Mouse (Mus musculus) gastrocnemius, postnatal 10 days (tissue): ENCODE data around the gene Hoxa11. TPM values are rescaled to one million over a fixed set of nuclear protein-coding genes. Genes with fewer than 3 reads are reported as not detected.

ENCODE experiments used
- DNase-seq: peaks from one replicate; pipeline ENCODE4 v3.0.0; 2021; ENCODE audit warnings: mixed read lengths
- total RNA-seq, 2 experiments: library from RNA; stranded (reverse); gene quantifications; 2 replicates each; pipeline ENCODE4 v1.2.3; 2021

The Hoxa11 gene
- total RNA-seq, 2 experiments from 2014 or later, result 4.4 to 5.6 TPM

DNA sequence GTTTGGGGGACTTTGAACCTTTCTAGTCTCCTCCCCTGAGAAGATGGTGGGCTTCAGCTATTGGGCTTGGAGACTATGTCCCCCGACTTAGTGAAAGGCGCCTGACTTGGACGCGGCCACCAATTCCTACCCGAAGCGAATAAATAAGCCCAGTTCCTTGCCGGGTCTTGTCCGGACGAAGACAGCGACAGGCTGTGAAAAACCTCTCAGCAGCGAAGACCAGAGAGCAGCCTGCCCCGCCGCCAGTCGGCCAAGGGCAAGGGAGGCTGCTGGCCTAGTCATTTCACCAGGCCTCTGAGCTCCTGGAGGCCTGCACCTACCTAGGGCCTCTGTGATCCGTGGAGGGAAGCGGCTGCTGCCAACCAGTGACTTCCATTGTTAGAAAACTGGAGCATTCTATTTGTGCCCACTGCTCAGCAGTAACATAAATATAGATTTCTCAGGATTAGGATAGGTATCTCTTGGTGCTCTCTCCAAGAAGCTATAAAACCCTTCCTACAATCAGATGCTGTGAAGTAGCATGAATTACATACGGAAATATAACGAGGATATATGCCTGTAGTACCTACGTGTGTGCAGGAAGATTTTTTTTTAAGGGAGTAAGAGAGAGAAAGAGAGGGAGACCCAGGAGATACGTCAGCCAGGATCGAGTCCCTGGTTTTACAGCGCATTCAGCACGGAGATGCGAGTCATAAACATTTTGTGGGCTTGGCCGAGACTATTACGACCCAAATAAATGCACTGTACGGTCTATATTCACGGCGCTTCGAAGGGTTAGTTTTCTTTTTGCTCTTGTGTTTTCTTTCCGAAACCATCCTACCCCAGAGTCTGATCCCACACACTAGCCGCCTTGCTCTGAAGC is 25.4 kb downstream of the Hoxa11 start:
- no peak for DNase-seq

DNA sequence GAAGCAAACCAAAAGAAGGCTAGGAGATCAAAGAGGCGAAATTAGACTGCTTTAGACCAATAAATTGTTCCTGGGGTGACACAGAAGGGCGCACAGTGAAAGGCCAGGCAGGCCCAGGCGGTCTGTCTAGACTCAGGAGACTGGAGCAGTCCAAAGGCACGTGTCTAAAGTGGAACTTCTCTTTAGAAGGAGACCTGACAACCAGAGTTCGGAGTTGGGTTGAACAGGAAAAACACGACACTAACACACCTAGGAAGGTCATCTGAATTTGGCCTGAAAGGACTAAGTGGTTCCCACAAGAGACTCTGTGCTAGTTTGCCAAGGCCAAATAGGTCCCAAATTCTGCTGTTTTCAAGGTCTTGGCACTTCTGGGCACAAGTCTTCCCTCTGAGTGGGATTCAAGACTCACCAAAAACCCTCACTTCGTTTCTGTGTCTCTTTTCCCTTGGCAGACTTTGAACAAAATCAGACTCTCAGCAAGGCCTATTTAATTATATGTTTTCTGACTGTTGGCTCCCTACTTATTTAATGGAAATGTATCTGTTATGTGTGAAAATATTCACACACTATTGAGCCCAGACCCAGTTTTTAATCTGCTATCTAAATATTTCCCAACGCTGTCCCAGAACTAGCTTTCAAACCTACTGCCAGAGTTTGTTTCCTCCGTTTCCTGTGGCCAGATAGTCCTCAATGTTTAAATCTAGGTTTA is 26.2 kb downstream of the Hoxa11 start:
- no peak for DNase-seq

DNA sequence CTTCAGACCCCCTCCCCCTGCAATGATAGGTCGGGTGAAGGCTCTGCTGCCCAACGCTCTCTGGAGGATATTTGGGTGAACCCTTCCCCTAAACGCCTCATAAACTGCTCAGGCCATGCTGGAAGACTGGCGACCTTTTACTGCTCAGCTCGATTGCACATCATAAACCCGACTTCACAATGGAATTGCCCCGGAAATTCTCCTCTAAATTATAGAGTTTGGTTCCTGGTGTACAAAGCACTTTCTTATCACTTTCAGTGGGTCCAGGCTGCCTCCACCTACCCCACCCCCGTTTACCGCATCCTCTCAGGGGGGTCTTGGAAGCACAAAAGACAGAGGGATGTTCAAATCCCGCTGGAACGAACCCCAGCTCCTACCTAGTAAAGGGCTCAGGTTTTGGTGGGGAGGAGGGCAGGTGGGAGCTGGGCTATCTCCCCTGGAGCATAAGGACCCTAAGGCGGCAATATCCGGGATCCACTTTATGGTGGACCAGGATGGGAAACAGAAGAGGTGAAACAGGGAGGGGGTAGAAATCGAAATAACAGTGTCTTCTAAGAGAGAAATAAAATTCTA is 26.9 kb downstream of the Hoxa11 start:
- no peak for DNase-seq

DNA sequence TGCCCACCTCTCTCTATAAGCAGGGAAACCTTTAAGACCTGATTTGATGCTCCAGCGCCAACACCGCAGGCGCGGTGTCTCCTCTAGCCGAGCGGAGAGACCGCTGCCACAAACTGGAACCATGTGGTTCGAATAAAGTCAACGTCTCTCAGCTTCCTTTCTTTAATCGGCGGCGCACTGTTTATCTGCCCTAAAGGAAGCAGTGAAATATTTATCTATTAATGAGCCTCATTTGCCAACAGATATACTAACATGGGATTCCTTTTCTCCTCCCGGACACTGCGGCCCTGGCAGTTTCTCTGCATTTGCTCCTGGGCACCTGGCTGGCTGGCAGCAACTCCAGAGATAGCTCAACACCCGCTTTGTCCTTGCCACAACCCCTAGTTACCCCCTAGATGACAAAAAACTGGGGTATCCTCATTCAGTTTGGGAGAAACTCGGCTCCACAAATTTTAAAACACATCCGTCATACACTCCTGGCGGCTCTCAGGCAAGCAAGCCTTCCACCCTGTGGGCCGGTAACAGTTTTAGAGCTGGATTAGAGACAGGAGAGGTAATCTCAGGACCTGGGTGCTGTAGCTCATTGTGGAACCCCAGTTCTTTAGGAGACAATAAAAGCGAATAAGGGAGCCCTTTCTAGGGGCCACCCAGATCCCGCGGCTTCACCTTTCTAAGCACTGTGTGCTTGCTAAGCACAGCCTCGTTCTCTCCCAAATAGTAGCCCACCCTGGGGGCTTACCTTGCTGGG is 27.5 kb downstream of the Hoxa11 start:
- no peak for DNase-seq

DNA sequence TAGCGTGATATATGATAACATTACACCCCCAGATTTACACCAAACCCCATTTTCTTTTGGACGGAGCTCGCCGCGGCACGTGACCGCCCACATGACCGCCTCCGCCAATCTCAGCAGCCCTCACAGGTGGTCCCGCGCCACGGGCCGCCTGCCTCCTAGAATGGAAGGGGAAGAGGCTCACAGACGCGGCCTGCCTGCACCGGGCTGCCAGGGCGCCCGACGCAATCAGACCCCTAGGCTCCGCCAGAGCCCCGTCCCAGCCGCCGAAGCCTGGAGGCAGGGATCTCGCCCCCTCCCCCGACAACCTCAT is 28.2 kb downstream of the Hoxa11 start:
- DNase-seq, result peak; percentile 84

DNA sequence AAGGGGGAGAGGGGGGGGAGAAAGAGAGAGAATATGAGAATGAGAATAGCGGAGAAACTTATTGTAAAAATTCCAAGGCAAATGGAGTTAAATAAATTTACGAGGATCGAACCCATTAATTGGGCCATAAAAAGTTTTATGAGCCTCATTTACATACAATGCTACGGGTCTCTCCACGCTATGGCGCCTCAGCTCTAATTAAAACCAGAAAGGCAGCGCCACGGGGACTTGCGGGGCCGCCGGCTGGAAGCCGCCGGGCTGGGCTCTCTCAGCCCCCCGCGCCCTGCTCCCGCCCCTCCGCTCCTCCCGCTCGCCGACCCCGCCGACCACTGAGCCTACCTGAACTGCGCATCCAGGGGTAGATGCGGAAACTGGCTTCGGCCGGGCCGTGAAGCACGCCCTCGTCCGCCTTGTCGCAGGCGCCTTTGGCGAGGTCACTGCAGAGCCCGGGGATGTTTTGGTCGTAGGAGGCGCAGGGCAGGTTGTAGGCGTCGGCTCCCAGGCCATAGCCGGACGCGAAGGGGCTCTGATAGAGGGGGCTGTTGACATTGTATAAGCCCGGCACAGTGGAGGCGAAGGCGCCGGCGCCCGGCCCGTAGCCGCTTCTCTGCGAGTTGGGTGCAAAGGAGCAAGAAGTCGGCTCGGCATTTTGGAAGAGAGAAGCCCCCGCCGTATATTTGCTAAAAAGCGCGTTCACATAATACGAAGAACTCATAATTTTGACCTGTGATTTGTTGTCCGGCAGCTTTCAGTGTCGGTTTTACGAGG is 28.7 kb downstream of the Hoxa11 start:
- DNase-seq, result peak; percentile 47

DNA sequence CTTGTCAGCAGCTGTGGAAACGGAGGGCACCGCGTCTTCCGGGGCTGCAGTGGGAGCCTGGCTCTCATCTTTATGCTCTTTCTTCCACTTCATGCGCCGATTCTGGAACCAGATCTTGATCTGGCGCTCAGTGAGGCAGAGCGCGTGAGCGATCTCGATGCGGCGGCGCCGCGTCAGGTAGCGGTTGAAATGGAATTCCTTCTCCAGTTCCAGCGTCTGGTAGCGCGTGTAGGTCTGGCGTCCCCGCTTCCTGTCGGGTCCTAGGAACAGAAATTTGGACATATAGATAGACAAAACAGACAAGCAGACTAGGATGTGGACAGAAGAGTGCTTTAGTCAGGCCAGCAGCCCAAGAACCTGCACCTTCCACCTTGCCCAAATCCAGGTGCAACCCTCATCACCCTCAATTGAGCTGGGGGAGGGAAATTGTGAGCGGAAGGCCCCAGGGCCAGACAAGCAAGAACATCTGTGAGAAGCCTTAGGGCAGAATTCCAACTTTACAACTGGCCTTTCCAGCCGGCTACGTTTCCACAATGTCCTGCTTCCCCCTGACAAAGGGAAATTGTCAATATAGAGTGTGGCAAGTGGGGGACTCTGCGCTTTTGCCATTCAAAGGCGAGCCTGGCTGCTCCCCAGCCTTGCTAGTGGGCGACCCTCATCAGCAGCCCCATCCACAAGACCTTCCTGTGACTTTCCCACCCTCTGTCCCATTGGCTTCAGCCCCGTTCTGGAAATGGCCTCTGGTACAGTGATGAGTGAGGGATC is 29.7 kb downstream of the Hoxa11 start:
- DNase-seq, result peak; percentile 9

DNA sequence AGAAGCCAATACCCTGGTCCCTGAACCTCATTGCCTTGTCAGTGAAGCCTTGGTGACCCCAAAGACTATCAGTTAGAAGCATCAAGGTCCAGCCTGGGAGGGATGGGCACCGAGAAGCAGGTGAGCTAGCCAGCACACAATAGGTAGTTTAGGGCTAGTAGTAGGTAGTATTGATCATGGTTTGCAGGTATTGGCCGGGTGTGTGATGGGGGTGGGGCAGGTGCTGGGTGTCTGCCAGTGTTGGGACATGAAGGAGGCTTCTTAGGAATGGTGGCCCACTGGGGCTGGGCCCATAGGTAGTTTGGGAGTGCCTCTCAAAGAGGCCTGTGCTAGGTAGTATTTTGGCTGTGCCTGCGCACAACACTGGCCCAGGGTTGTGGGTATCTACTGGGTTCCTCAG is 30.5 kb downstream of the Hoxa11 start:
- no peak for DNase-seq

DNA sequence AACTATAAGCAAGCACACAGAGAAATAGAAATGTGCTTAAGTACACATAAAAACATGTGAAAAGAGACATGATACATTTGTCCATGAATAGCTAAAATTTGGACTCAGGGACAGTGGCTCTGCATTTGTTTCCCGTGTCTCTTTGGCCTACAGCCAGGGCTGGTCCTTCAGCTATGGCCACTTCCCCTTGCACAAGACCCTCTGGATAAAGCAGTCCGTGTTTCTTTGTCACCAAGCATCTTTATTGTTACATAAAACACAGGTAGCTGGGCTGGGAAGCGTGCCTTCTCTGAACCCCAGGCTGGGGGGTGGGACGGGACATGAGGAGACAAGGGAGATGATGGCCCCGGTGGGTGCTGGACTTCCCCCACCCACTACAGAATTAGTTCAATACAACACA is 31.3 kb downstream of the Hoxa11 start:
- DNase-seq, result no peak

DNA sequence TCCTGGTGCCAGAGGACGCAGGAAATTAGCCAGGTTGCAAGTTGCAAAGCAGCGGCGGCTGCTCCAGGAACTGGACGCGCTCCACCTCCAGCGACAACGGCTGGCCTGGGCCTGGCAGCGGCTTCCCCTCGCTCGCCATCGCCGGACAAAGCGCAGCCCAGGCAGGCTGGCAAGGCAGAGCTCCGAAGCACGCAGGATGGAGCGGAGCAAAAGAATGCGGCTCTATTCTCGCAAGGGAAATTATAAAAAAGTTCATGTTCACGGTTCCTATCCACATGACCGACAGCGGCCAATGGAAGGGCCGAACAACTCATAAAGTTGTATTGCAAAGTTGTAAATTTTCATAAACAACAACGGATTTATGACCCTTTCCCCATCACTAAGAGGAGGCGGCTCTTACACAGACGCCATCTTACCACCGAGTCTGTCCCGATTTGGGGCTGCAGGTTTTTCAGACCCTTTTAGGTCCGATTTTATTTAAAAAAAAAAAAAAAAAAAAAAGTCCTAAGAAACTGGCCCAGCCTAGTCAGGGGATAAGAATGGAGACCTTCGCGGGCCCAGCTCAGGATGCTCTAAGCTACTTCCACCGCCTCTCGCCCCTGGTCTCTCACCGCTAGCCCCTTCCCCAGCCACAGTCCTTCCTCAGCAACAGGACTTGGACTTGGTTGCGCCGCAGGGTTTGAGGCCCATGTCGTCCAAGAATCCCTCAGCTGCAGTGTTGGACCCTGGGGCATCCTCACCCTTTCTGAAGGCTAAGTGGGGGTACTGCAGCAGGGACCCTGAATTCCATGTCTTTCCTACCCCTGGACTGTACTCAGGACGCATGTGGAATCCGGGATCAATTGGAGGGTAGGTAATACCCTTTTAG is 32.3 kb downstream of the Hoxa11 start, which contains the start of the genes Hoxa3 and Gm28308:
Gene Hoxa3 (minus strand): TSS at position 218 of the 868 bp plus-strand sequence.
Gene Gm28308 (minus strand): TSS at position 221 of the 868 bp plus-strand sequence.
- peak; percentile 76 for DNase-seq

DNA sequence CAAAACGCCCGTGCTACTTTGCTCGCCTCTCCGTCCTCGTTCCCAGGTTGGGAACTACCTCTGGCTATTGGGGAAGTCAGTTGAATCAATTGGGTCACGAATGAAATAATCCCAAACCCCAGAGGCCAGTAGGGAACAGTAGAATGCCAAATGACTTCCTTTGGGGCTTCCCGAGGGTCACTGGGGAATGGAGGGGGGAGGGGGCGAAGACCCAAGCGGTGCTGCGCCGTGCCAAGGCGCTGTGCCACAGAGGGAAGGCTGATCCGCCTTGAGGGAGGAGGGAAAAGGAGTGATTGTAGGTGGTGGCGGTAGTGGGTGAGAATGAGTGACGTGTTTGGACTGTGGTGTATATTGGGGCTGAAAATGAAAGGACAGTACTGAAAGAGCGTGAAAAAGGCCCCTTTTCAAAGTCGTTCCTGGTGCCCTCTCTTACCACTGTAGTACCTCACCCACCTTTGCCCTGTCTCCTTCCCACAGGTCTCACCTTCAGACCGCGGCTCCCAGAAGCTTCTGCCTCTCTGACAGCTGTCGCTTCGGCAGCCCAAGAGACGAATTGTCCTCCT is 33.0 kb downstream of the Hoxa11 start:
- no peak for DNase-seq

DNA sequence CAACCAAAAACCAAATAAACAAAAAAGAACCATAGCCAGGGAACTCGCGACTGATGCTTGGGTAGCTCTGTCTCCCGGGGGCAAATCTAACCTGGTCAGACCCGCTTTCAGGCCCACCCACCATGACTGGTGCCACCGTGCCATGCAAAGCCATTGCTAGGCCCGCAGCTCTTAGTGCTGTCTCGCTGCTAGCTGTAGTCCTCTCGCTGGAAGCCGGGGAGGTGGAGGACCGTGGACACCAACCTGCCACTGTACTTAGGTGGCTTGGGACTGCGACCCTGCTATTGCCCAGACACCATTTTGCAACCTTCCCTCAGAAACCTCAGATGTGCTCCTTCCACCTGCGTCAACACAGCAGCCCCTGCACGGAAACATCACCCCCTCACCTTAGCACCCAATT is 33.6 kb downstream of the Hoxa11 start:
- DNase-seq, result no peak

DNA sequence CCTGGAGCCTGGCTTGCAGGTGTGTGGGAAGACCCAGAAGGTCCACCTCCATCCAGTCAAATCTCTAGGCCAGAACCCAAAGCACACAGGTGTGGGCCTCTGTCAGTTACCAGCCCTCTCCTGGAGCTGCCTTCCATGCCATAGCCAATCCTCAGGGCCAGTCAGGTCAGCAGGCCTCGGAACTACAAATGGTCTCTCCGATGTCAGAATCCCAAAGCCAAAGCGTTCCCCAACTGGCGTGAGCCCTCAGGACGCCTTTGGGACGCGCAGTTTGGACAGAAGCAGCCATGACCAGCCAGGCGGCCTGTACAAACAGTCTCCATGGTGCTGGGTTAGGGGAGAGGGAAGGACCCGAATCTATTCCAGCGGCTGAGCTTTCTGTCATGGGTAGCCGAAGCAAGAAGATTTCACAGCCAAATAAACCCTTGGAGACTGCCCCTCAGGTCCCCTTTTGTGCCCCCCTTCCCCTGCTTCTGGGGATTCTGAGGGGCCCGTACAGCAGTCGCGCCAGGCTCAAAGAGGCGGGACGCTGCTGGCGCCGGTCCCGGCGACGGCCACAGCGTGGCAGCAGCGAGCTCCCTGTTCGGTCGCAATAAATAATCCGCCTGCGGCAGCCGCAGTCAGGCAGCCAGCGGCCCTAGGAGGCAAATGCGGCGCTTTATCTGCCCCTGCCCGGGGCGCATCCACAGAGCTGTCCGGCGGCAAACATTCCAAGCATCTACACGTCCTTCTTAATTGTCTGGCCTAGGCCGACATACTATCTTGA is 34.3 kb downstream of the Hoxa11 start:
- DNase-seq, result peak; percentile 88

DNA sequence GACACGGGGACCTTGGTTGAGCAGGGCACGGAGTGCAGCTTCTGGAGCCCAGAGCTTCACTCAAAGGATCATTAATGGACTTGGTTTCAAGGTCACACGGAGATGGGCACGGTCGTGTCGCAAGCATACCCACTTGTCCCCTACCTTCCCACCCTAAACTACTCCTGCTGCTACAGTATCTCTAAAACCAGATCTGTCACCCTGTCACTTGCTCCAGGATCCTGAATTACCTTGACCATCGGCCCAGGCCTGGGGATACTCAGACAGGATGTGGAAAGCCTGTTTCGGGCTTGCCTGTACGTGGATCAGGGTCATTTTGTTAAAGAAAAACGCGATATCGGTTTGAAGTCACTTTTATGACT is 35.9 kb downstream of the Hoxa11 start:
- DNase-seq, result no peak

DNA sequence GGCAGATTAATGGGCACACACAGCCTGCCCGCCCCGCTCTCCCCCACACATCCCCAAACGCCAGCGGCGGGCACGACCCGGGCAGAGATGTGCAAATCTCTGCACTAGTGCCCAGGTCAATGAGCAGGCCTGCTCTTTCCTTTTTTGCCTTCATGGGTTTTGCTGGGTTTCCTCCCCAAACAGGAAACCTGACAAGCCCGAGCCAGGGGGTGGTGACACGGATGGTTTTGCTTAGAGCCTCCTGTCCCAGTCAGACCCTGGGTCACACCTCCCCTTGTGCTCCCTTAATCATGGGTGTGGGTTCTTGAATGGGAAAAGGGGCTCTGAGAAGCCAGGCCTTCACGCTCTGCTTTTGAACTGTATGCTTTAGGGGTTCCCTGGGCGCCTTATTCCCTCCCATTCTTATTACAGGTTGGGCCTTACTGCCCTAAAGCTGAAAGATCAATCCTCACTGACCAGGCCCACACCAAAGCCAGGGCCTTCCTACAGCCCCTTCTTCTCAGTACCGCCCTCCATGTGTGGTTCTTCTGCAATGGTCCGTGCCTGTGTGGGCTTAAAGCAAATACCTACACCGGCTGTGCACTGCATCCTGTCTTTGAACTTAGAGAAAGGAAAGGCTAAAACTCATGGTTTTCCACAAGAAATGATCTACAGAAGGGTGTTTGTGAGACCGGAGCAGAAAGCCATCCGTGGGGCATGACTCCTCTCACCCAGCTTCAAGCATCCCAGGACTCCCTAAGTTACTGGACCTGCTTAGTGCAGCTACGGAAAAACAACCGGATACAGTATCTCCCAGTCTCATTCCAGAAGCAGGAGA is 36.5 kb downstream of the Hoxa11 start:
- no peak for DNase-seq

DNA sequence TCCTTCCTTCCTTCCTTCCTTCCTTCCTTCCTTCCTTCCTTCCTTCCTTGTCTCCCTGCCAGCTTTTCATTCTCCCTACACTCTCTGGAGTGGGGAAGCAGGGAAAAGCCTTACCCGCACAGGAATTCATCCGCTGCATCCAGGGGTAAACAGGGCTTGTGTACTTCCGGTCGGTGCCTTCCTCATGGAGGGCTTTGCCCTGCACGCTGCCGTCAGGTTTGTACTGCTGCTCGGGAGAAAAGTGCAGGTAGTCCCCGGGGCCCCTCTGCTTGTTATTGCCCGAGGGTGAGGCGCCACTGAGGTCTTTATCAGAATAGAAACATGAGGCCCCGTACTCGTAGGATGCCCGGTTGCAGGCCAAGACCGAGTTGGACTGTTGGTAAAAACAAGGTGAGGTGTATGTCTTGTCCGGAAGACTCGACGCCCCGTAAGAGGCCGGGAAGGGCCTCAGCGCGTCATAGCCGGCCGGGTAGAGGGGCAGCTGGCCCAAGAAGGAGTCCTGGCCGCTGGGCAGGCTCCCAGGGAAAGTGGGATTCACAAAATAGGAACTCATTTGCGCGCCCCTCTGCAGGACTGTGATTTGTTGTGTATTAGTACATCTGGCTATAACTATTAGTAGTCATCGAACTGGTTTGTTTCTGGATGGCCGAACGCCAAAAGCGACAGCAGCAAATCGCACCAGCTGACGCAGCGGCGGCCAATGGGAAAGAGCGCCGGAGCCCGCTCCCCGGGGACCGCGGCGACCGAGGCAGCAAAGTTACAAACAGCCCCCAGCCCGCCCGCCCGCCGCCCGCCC is 37.3 kb downstream of the Hoxa11 start, which contains the start of gene Hoxa6:
Gene Hoxa6 (minus strand): TSS at position 651 of the 796 bp plus-strand sequence.
- DNase-seq, result peak; percentile 66

DNA sequence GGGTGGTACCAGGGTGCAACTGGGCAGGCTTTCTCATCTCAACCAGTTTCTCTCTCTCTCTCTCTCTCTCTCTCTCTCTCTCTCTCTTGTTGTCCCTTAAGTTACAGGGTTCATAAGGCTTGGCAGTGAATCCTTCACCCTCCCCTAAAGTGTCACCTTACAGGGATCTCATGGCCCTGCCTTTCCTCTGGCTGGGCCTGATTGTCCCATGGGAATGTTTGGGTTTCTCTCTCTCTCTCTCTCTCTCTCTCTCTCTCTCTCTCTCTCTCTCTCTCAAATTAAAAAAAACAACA is 38.0 kb downstream of the Hoxa11 start:
- no peak for DNase-seq
